Mouse (Mus musculus) right cerebral cortex, adult 18-20 months (tissue): ENCODE data around the gene Slc2a4.
"Not testable (repeated sequence)": the region's sequence is repeated elsewhere in the genome, so short reads cannot be mapped to it uniquely, and the experiment has no call there.

Source experiments
- DNase-seq: peaks from one replicate; pipeline ENCODE4 v3.0.0; 2022; ENCODE audit warnings: mixed read lengths

Slc2a4 gene

GRCm38 (mm10) chr11:69970222-69970621 is 22.2 kb upstream of the Slc2a4 start:
- DNase-seq = no peak

GRCm38 (mm10) chr11:69968793-69969192 is 20.8 kb upstream of the Slc2a4 start:
- no peak for DNase-seq

- no peak for DNase-seq
Measured at GRCm38 (mm10) chr11:69966860-69967517, 19.0 kb upstream of the Slc2a4 start.

GRCm38 (mm10) chr11:69966006-69966859 is 18.2 kb upstream of the Slc2a4 start:
- DNase-seq = no peak

- DNase-seq = no peak
Measured at GRCm38 (mm10) chr11:69965271-69966005, 17.4 kb upstream of the Slc2a4 start.

GRCm38 (mm10) chr11:69964650-69965270 is 16.8 kb upstream of the Slc2a4 start, which contains the start of gene Cldn7:
TSS of gene Cldn7 (plus strand) at chr11:69964779.
- no peak for DNase-seq

- no peak for DNase-seq
Measured at GRCm38 (mm10) chr11:69961841-69962240, 13.9 kb upstream of the Slc2a4 start.

- no peak for DNase-seq
Measured at GRCm38 (mm10) chr11:69960616-69961015, 12.6 kb upstream of the Slc2a4 start.

- DNase-seq = no peak
Measured at GRCm38 (mm10) chr11:69956218-69956617, 8.2 kb upstream of the Slc2a4 start.

- not testable (repeated sequence) for DNase-seq
Measured at GRCm38 (mm10) chr11:69955618-69956017, 7.6 kb upstream of the Slc2a4 start.

GRCm38 (mm10) chr11:69953267-69953915 is 5.4 kb upstream of the Slc2a4 start:
- no peak for DNase-seq

GRCm38 (mm10) chr11:69952274-69952673 is 4.3 kb upstream of the Slc2a4 start:
- no peak for DNase-seq

- no peak for DNase-seq
Measured at GRCm38 (mm10) chr11:69950807-69951459, 2.9 kb upstream of the Slc2a4 start.

GRCm38 (mm10) chr11:69948763-69949150 is 769 bp upstream of the Slc2a4 start:
- peak; percentile 48 for DNase-seq

GRCm38 (mm10) chr11:69947337-69948065 is 487 bp downstream of the Slc2a4 start:
- no peak for DNase-seq

GRCm38 (mm10) chr11:69945997-69946891 is 1.7 kb downstream of the Slc2a4 start:
- no peak for DNase-seq

- no peak for DNase-seq
Measured at GRCm38 (mm10) chr11:69945216-69945615, 2.8 kb downstream of the Slc2a4 start.

- DNase-seq = no peak
Measured at GRCm38 (mm10) chr11:69940962-69941361, 7.0 kb downstream of the Slc2a4 start.

GRCm38 (mm10) chr11:69939731-69940130 is 8.3 kb downstream of the Slc2a4 start:
- no peak for DNase-seq

GRCm38 (mm10) chr11:69939181-69939580 is 8.8 kb downstream of the Slc2a4 start:
- no peak for DNase-seq
